Mouse (Mus musculus) frontal cortex, postnatal 14 days (tissue): ENCODE measurements around the gene Dph5.

ENCODE experiments used
- DNase-seq, 2 experiments: peaks; one replicate each; pipeline ENCODE4 v3.0.0; 2022; ENCODE audit warnings: low spot score in 2 of 2

Dph5 gene

DNA sequence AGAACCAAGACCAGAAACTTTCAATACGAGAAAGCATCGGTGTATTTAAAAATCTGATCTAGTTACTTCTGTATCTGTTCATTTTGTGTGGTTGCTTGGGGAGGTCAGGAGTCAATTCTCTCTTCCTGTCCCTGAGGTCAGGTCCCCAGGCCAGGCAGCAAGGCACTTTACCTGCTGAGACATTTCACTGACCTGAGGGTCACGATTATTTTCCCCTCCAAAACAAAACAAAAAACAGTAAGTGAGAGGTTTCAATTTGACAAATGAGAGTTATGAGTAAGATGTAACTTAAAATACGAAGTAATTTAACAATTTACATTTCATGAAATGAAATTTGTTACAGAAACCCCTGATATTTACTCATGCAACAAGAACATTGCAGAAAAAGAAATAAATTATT lies 64.7 kb downstream of the Dph5 start:
- DNase-seq, result no peak

DNA sequence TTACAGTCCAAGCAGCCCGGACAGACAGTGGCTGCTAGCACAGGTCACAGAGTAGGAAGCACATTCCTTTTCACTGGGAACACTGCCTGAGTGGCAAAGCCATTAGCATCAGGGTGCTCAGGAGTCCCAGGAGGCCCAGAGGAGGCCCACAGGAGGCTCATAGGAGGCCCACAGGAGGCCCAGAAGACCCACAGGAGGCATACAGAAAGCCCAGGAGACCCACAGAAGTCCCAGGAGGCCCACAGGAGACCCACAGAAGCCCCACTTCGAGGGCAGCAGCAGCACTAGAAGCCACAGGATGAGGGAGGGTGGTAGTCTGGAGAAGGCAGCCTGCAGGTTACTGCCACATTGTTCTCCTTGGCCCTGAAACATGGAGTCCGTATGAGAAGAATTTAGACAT lies 65.5 kb downstream of the Dph5 start:
- DNase-seq, result no peak

DNA sequence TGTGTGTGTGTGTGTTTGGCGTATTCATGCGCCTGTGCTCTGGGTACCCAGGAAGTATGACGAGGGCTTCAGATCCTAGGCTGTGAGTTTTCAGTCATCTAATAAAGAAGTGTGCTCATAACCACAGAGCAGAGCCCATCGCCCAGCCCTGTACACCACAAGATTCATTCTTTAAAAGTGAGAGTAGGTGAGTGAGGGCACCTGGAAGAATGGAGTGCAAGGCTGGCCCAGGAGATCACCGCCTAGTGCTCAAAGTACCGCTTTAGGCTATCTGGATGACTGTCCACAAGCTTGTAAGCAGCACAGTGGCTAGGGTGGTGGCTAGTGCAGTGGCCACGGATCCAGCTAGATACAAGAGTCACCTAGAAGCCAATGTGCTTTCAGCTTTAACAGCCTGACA lies 69.6 kb downstream of the Dph5 start:
- DNase-seq, result no peak

DNA sequence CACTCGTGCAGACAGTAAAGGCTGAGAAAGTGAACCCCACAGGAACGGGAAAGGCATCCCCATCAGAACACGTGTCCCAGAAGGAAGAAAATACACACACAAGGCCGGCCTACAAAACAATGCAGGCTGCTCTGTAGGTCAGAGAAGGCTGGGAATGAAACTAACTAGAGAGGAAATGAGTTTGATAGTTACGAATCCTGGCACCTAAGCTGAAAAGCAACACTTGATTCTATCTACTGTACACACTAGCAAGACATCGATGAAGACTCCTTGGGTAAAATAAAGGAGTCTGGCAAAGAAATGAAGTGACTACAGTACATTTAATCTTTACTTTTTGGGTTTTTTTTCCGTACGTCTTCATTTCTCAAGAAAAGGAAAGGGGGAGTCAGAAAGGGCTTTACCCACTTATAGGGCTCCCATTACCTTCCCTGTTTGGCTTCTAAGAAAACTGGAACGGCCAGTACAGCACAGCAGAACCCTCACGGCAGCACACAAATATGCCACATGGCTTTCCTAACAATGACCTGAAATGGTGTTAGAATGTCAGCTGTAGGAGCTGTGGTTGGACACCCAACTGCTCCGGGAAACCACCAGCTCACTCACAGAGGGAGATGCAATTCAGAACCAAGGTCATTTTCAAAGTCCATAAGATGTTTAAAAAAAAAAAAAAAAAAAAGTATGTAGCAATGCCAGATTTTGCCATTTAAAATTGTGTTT lies 73.8 kb downstream of the Dph5 start:
- DNase-seq, result no peak

DNA sequence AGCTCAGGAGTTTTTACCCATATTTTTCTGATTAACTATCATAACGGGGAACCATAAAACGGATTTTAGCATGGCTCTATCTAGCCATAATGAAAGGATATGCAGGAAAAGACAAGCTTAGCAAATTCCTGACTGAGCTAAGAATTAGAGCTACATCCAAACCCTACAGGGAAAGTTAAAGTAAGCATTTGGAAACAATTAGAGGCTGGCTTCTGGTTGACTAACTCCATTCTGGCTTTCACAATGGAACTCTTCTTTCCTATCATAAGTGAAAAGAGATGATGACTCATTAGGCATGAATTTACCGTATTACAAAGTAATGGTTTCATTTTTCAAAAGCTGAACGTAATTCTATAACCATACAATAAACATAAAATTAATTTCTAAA lies 74.4 kb downstream of the Dph5 start:
- DNase-seq, result no peak

DNA sequence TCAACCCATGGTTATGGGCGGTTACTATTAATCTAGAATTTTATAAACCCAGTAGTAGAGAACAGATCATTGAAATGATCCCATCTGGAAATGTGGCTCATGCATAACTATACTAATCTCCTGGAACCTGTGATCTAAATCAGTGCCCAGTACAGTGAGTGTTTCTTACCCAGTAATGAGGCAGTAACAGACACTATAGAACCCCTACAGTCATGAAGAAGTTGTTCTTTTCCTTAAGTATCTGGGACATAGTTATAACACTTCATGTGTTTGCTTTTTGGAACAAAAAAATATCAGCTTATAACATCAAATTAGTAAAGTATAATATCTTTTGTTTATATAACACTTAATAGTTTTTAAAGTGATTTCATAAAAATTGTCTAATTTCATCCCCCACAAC lies 76.0 kb downstream of the Dph5 start:
- no peak for DNase-seq

DNA sequence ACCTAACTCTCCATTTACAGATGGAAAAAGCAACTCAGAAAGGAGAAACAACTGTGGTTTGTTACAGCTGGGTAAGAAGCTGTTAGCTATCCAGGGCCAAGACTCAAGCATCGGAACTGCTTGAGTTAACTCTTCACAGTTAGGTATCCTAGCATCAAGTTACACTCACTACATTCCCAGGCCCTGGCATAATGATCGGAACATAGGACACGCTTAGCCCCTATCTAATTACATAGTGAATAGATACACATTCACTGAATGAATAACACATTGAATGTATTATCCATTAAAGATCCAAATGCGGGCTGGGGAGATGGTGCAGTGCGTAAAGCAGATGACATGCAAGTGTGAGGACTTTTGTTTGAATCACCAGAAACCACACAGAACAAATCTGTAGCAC lies 76.4 kb downstream of the Dph5 start:
- DNase-seq, result no peak

DNA sequence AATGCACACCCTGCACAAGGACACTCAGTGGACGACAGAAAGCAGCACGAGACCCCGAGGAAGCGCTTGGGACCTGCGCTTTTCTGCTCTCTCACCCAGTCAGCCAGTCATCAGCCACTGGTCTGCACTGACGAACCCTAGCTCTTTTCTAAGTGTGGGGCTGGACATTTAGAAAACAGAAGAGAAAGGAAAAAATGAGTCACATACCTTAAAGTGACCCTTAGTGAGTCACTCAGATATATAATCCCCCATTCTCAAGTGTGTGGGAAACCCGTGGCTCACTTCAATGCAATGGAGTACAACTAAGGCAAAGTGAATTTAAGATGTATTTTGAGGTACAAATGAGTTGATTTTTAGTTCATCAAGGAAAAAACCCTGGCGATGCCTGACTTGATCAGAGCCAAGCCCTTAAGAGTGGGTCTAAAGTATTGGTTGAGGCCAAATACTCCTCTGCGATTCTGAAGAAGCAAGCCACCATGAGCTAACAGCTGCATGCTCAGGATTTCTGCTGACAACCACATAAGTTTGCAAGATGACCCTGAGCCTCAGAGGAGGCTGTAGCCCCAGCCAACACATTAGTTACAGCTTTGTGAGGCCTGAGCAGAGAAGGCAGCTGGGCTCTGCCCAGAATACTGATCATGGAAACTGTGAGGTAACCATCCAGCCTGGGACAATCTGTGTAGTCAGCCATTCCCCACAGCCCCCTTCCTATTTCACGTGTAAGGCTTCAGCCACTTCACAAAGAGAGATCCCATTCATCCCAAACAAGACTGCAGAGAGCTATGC lies 81.3 kb downstream of the Dph5 start:
- DNase-seq, result no peak

DNA sequence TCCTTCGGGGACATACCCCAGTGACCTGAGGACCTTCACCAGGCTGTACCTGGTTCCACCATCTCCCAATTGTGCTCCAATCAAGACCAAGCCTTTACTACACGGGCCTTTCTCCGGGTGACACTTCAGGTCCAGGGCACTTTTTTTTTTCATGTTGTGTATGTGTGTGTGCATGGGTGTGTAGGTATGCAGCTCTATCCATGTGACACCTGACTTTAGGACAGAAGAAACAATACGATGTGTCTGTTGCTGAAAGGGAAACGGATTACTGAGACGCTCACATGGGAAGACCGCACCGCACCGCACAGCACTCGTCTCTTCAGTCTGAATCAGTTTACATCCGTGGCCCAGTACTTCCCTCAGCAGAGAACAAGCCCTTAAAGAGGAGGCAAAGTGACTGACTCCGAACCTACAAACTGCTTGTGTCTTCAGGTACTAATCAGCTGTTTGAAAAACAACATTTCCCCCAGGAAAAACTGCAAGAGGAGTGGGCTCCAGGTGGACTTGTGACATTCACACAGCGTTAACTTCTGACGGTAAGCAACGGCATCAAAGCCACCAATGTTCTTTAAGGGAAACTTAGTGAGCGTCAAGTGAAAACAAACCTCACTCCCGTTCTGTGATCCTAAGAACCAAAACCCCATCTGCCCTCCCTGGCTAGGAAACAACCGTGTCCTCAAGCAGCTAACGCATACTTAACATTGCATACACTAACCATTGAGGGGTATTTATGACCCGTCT lies 83.6 kb downstream of the Dph5 start:
- DNase-seq, result no peak

DNA sequence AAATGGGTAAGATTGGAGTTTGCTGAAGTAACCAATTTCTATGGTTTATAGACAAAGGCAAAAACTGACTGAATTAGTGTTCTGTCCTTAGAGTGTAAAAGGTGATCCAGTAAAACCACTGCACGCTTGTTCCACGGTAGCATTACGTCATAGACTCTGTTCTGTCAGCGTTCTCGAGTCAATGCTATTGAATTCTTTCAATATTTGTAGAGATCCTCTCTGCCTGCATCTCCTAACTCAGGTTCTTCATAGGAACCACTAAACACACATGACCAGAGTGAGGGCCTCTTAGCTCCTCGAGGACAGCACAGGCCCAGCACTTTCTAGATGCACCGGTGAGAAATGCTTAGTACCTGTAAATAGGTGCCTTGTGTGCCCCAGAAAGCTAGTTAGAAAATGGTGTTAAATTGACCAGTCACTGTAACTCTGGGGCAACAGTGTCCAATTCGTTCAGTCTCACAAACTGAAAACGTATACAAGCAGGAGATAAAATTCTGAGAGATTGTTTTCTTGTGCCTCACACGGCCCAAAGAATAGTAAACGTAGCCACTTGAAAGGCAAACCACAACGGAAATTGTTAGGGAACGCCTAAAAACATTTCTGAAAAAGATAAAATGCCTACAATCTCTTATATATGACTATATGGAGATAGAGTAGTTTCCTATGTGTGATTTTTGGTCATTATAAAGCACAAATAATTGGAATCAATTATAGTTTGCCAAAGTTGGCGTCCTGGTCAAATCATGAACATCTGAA lies 84.4 kb downstream of the Dph5 start:
- no peak for DNase-seq

DNA sequence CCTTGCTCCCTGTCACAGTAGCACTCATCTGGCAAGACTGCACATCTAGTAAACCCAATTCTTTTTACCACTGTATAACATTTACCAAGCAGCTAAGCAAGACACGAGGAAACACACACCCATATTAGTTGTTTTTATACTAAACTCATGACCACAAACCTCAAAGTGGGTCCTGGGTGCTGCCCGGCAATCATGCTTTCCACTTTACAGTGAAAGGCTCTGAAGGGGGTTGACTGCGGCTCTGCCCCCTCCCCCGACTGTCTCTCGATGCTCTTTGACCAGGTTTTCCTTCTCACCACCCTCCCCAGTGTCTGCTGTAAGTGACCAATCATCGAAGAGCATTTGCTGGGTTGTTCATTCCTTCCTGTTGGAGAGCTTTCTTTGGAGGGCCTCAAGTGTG lies 86.6 kb downstream of the Dph5 start:
- no peak for DNase-seq

DNA sequence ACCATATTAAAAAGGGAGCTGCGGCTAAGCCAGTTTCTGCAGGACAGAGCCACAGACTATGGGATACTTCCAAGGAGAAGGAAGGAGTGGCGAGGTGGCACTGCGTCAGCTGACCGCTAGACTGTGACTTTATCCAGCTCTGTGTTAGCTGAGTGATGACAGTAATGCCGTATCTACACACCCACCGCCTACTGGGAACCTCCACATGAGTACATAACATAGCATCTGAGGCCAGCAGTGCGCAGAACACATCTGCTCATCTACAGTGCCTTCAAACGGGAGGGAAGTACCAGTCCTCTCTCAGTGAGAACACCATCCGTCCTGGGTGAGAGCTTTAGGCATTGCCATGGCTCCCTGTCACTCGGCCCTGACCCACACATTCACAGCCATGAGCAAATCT lies 87.4 kb downstream of the Dph5 start:
- DNase-seq, result no peak

DNA sequence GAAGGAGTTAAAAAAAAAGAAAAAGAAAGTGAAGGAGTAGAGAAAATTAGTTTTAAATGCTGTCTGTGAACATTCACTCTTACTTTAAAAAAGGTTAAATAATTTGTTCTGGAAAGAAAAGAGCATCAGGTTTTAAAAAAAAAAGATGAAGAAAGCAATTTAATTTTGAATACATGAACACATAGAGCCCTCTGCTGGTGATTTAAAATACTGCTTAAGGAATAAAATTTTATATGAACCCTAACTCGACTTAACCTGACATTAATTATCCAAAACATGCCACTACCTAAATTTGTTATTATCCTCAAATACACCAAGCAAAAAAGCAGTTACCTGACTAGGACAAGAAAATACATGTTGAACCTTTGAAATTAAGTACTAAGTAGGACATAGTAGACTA lies 91.4 kb downstream of the Dph5 start:
- no peak for DNase-seq

DNA sequence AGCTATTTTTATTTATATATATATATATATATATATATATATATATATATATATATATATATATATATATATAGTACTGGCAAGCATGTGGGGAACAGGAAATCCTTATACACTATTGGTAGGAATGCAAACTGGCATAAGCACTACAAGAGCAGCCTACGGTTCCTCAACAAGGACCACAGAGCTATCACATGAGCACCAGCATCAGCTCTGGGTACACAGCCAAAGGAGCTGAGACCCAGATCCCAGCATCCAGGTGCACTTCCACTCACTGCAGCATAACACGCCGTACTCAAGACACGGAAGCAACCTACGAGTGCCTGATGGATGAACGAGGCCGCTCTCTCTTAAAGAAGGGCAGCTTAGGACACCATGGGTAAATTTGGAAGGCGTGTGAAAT lies 95.6 kb downstream of the Dph5 start:
- no peak for DNase-seq
